In the genomic region with DNA sequence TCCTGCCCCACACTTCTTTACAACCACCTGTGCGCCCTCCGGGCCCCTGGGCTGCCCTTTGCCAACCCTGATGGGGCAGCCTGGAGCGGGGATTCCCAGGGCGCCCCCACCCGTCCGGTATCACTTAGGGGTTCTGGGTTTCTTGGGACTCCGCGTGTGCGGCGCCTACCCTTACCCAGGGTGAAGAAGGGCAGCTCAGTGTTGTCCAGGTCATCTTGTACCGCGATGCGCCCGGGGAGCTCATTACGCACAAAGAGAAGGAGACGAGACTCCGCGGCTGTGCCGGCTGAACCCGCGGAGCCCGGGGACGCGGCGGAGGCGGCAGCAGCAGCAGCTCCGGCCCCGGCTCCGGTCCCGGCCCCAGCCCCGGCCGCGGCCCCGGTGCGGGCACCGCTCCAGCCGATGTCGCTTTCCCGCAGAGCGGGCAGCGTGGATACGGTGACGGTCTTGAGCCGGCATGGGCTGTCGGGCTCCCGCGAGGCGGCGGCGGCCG, we compare ENCODE assay signal across 7 mouse cellular contexts. TPM values are rescaled to one million over a fixed set of nuclear protein-coding genes. Genes with fewer than 3 reads are reported as not detected.
DNase-seq lines count a peak whose midpoint lies in the region; ATAC-seq and TF ChIP-seq lines count a peak whose summit lies in the region.

No protein-coding gene starts in this region.

- H3K9me3 ChIP-seq in heart, embryonic 16.5 days (replicated peaks; ENCODE audit: control insufficient read depth, low read length) = no peaks in the 10 kb centered on the region
- no peaks in the 10 kb centered on the region for H3K9me3 ChIP-seq in limb, embryonic 11.5 days (ENCODE audit: control insufficient read depth, low read length)
- no peaks in the 10 kb centered on the region for H3K9me3 ChIP-seq in midbrain, postnatal 0 days (ENCODE audit: low read length)

- peak overlapping the region; percentile 97 for H3K4me2 ChIP-seq in heart, embryonic 16.5 days (ENCODE audit: low read depth, low read length)
- H3K4me2 ChIP-seq in limb, embryonic 11.5 days (ENCODE audit: low read depth, severe bottlenecking) = peak overlapping the region; percentile 97
- peak overlapping the region; percentile 81 for H3K4me2 ChIP-seq in midbrain, postnatal 0 days (ENCODE audit: low read depth, low read length, poor library complexity, severe bottlenecking)

- TF ChIP-seq CTCF in spleen, adult 2 months (IDR thresholded peaks at IDR 0.05; ENCODE audit: extremely low read depth, insufficient read depth, insufficient read length, insufficient replicate concordance) = no peak
- TF ChIP-seq CTCF in midbrain, postnatal 0 days (IDR thresholded peaks at IDR 0.05) = no peak

- peak; percentile 34 for ATAC-seq in heart, embryonic 16.5 days (replicated peaks; ENCODE audit: extremely low read depth, insufficient read depth, low FRiP score)
- ATAC-seq in limb, embryonic 11.5 days (ENCODE audit: insufficient number of reproducible peaks, low FRiP score, low TSS enrichment, low read depth) = peak; percentile 31; the same call in 1 of the 2 replicates
- ATAC-seq in midbrain, postnatal 0 days (ENCODE audit: low FRiP score) = peak; percentile 48
- ATAC-seq in monocyte, adult 5-6 weeks (replicated peaks; ENCODE audit: insufficient number of reproducible peaks, low FRiP score, low TSS enrichment, poor library complexity, severe bottlenecking) = no peak

- peak overlapping the region; percentile 74 for H3K9ac ChIP-seq in heart, embryonic 16.5 days (ENCODE audit: low read length)
- peak overlapping the region; percentile 74 for H3K9ac ChIP-seq in limb, embryonic 11.5 days (ENCODE audit: low read length)
- peak overlapping the region; percentile 92 for H3K9ac ChIP-seq in midbrain, postnatal 0 days (replicated peaks; ENCODE audit: low read length, poor library complexity, severe bottlenecking)

- DNase-seq in spleen, adult 2 months (ENCODE audit: low read depth in 1 of 2, low spot score in 2 of 2) = no peak
- DNase-seq in spleen, postnatal 14 days (ENCODE audit: low spot score in 2 of 2) = no peak
- peak; percentile 46 to 62 for DNase-seq in cerebellum, postnatal 4 days (ENCODE audit: low spot score in 2 of 2)
- DNase-seq in limb, embryonic 11.5 days (ENCODE audit: low spot score) = peak; percentile 60
- DNase-seq in midbrain, postnatal 0 days (ENCODE audit: low spot score) = peak; percentile 45

- WGBS in spleen, adult 2 months = 3% methylated on average over 49 of the region's 51 CpGs
- under 1% methylated on average over 37 of the region's 51 CpGs for WGBS in heart, embryonic 16.5 days
- under 1% methylated on average over 45 of the region's 51 CpGs for WGBS in limb, embryonic 11.5 days
- WGBS in midbrain, postnatal 0 days = under 1% methylated on average over 43 of the region's 51 CpGs

- H3K36me3 ChIP-seq in spleen, adult 2 months (ENCODE audit: control insufficient read depth, insufficient read depth, low read length) = no peaks in the 10 kb centered on the region
- H3K36me3 ChIP-seq in heart, embryonic 16.5 days (ENCODE audit: control insufficient read depth, insufficient read depth) = no peaks in the 10 kb centered on the region
- H3K36me3 ChIP-seq in limb, embryonic 11.5 days (ENCODE audit: control insufficient read depth, insufficient read depth, low read length) = no peaks in the 10 kb centered on the region
- no peaks in the 10 kb centered on the region for H3K36me3 ChIP-seq in midbrain, postnatal 0 days (ENCODE audit: insufficient read depth, low read length)

- H3K4me3 ChIP-seq in spleen, adult 2 months (ENCODE audit: extremely low read depth, insufficient read depth, insufficient read length) = peak overlapping the region; percentile 11; the same call in 1 of the 2 replicates
- H3K4me3 ChIP-seq in heart, embryonic 16.5 days (ENCODE audit: low read length) = peak overlapping the region; percentile 79
- peak overlapping the region; percentile 54 for H3K4me3 ChIP-seq in limb, embryonic 11.5 days (ENCODE audit: low read depth, low read length)
- peak overlapping the region; percentile 89 for H3K4me3 ChIP-seq in midbrain, postnatal 0 days (ENCODE audit: low read depth, low read length)

- no peaks in the 10 kb centered on the region for H3K4me1 ChIP-seq in spleen, adult 2 months (ENCODE audit: control insufficient read depth, insufficient read depth, insufficient read length)
- peaks cover 4% of the 10 kb centered on the region; the same call in 1 of the 2 replicates for H3K4me1 ChIP-seq in heart, embryonic 16.5 days (ENCODE audit: control insufficient read depth, insufficient read depth, low read length)
- peaks cover 4% of the 10 kb centered on the region; the same call in 1 of the 2 replicates for H3K4me1 ChIP-seq in limb, embryonic 11.5 days (ENCODE audit: control insufficient read depth, insufficient read depth, low read length)
- peaks cover 5% of the 10 kb centered on the region; the same call in 1 of the 2 replicates for H3K4me1 ChIP-seq in midbrain, postnatal 0 days (ENCODE audit: insufficient read depth, low read length)

- TF ChIP-seq POLR2A in spleen, adult 2 months (IDR thresholded peaks at IDR 0.05; ENCODE audit: low read depth, low read length) = no peak

- no peak overlapping the region for H3K27ac ChIP-seq in spleen, adult 2 months (ENCODE audit: insufficient read depth, low read length)
- H3K27ac ChIP-seq in heart, embryonic 16.5 days (ENCODE audit: low read length) = no peak overlapping the region
- no peak overlapping the region for H3K27ac ChIP-seq in limb, embryonic 11.5 days (replicated peaks; ENCODE audit: low read depth, low read length)
- H3K27ac ChIP-seq in midbrain, postnatal 0 days (ENCODE audit: low read depth, low read length) = peak overlapping the region; percentile 80

- peaks cover 8% of the 10 kb centered on the region for H3K27me3 ChIP-seq in spleen, adult 2 months (ENCODE audit: control insufficient read depth, insufficient read depth, low read length)
- H3K27me3 ChIP-seq in heart, embryonic 16.5 days (ENCODE audit: control insufficient read depth, insufficient read depth, low read length) = peaks cover 37% of the 10 kb centered on the region
- peaks cover 15% of the 10 kb centered on the region for H3K27me3 ChIP-seq in limb, embryonic 11.5 days (ENCODE audit: control insufficient read depth, insufficient read depth, low read length)
- H3K27me3 ChIP-seq in midbrain, postnatal 0 days (ENCODE audit: insufficient read depth, low read length) = no peaks in the 10 kb centered on the region

RNA-seq across cellular contexts. Expression of gene Astn2, which starts 0.7 kb away (rescaled TPM):
- 3.9 and 4.1 TPM in 2 replicates for polyA plus RNA-seq in spleen, adult 2 months (2012; rRNA removed)
- 0.14 and 0.47 TPM in 2 replicates for polyA plus RNA-seq in heart, embryonic 16.5 days (2015; fragmentation: Nextera tagmentation; extraction: Ambion mirVana)
- polyA plus RNA-seq in limb, embryonic 11.5 days (2014; fragmentation: Nextera tagmentation; extraction: Ambion mirVana) = 0.47 and 0.50 TPM in 2 replicates
- 34.9 and 40.8 TPM in 2 replicates for total RNA-seq in midbrain, postnatal 0 days (2014; rRNA removed)
- 1.4 and 2.5 TPM in 2 replicates for polyA plus RNA-seq in midbrain, postnatal 0 days (2015; fragmentation: Nextera tagmentation; extraction: Ambion mirVana)
- total RNA-seq in monocyte, adult 5-6 weeks (2017) = not detected in 3 replicates

Comparison
In these comparisons a context has a peak if more than half of its experiments do, and no peak if none do; other contexts are left out.
1. DNase-seq: peak in cerebellum, postnatal 4 days (2 of 2), limb, embryonic 11.5 days (single experiment) and midbrain, postnatal 0 days (single experiment); none in spleen, adult 2 months (0 of 2) and spleen, postnatal 14 days (0 of 2).
2. H3K4me3 ChIP-seq: peak in every context shown above with its lines; median percentile 89 in midbrain, postnatal 0 days; 79 in heart, embryonic 16.5 days; 54 in limb, embryonic 11.5 days; 11 in spleen, adult 2 months.
3. Peak in every context shown above with its lines, with median percentiles within 50 percentile points of each other: H3K4me2 ChIP-seq and H3K9ac ChIP-seq.